Mouse (Mus musculus): ENCODE measurements around the gene Col4a3. TPM values are rescaled to one million over a fixed set of nuclear protein-coding genes. Genes with fewer than 3 reads are reported as not detected.

Col4a3 gene
- not detected in 2 replicates for total RNA-seq (2017)

DNA sequence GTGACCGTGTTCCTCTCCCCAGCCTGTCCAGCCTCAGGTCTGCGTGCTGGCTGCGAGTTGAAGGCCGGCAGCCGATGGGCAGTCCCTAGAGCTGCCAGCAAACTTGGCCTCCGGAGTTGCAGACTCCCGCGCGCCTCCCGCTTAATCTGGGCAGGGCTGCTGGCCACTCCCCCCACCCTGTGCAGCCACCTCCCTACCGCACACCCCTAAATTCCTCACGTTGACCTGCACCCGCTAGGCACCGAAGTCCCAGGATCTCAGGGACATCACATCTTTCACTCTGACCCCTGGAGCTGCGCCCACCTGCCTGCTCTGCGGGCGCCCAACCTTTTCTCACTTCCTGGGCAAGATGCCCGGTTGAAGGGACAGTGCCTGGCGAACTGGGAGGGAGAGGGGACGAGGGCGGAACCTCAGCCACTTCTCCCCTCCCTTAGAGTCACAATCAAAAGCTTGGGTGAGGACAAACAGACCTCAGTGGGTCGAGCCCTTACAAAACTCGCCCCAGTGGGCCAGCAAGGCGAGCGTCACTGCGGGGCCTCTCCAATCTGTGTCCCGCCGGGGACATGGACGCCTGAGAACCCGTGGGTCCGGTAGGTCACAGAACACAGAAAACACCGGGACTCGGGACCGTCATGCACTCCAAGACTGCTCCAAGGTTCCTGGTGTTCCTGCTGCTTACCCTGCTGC is at the start of gene Col4a3, which contains the start of gene Col4a4:
Col4a3 (plus strand) TSS at position 209 of the 687 bp plus-strand sequence.
Col4a4 (minus strand) TSS at position 137 of the 687 bp plus-strand sequence.
- peak; percentile 46 to 48 for ATAC-seq (replicated peaks in 1 of 2; ENCODE audit: insufficient read depth in 1 of 2, low FRiP score in 2 of 2, low TSS enrichment in 1 of 2, low read depth in 1 of 2, poor library complexity in 2 of 2, severe bottlenecking in 2 of 2)

DNA sequence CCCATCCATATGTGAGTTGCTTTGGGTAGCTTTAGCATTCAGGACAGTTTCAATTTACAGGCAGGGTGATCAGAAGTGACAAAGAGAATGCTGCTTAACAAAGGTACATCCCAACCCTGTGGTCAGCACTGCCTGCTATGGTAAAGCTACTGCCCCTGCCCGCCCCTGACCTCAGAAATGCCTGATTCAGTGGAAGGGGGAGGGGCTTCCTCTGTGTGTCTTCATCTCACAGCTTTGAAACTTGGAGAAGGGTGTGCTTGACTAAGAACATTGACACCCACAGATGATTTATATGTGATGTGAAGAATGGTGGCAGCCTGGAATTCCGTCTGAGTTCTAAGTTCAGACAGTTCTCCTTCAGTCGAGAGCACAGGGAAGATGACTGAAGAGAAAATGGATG is 48.9 kb upstream of the Col4a3 start:
- no peak for ATAC-seq (replicated peaks in 1 of 2; ENCODE audit: insufficient read depth in 1 of 2, low FRiP score in 2 of 2, low TSS enrichment in 1 of 2, low read depth in 1 of 2, poor library complexity in 2 of 2, severe bottlenecking in 2 of 2)

DNA sequence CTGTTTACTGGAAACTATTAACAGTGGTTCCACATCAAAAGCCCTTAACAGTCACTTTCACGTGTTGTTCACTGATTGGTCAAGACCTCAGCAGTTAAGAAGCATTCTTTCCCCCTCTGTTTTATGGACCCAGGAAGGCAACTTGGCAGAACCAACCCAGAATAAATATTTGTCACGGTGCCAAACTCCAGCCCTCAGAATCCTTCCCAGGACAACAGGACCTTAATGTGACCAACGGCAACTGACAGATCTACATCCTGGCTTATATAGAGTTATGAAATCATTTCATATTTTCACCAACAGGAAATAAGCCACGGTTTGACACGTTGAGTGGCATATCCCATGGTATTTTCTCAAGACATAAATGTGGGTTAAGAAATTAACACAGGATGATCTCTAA is 46.7 kb upstream of the Col4a3 start:
- ATAC-seq (replicated peaks in 1 of 2; ENCODE audit: insufficient read depth in 1 of 2, low FRiP score in 2 of 2, low TSS enrichment in 1 of 2, low read depth in 1 of 2, poor library complexity in 2 of 2, severe bottlenecking in 2 of 2): no peak

GRCm38 (mm10) chr1:82543934-82544333 is 42.8 kb upstream of the Col4a3 start:
- no peak for ATAC-seq (replicated peaks in 1 of 2; ENCODE audit: insufficient read depth in 1 of 2, low FRiP score in 2 of 2, low TSS enrichment in 1 of 2, low read depth in 1 of 2, poor library complexity in 2 of 2, severe bottlenecking in 2 of 2)

DNA sequence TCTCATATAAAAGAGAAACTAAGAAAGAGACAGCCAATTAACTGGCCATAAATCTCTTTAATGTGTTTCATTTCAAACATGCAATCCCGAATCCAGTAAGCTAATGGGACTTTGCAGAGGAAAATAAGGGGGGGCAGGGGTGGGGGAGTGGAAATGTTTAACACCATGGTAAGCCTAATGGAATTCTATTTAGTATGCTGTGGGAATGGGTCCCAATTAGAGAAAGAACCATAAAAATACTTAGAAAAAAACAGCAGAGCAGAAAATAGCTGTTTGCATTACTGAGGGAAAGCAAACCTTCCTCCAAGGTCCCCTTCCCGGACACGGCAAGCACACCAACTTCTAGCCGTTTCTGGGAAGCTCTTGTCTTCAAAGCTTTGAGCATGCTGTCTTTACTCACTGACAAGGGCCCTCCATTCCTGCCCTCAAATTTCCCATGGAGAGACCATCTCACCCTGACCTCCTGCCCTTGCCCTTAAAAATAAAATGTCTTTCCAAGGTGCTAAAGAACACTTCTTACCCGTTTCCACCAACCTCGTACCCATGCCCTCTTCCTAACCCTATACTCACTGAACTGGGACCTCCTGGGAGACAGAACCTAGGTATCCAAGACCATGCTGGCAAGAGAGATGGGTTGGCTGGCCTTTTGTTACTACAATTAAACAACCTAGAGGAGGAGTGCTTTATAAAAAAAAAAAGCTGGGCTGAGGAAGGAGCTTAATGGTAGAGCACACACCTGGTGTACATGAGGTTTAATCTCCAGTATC is 42.1 kb upstream of the Col4a3 start:
- no peak for ATAC-seq (replicated peaks in 1 of 2; ENCODE audit: insufficient read depth in 1 of 2, low FRiP score in 2 of 2, low TSS enrichment in 1 of 2, low read depth in 1 of 2, poor library complexity in 2 of 2, severe bottlenecking in 2 of 2)

- no peak for ATAC-seq (replicated peaks in 1 of 2; ENCODE audit: insufficient read depth in 1 of 2, low FRiP score in 2 of 2, low TSS enrichment in 1 of 2, low read depth in 1 of 2, poor library complexity in 2 of 2, severe bottlenecking in 2 of 2)
Measured at GRCm38 (mm10) chr1:82545199-82545960, 41.3 kb upstream of the Col4a3 start.

- ATAC-seq (replicated peaks in 1 of 2; ENCODE audit: insufficient read depth in 1 of 2, low FRiP score in 2 of 2, low TSS enrichment in 1 of 2, low read depth in 1 of 2, poor library complexity in 2 of 2, severe bottlenecking in 2 of 2): peak in 1 of 2 experiments; percentile 32; a peak in 1 of 4 replicates
Measured at GRCm38 (mm10) chr1:82554443-82554850, 32.3 kb upstream of the Col4a3 start.

DNA sequence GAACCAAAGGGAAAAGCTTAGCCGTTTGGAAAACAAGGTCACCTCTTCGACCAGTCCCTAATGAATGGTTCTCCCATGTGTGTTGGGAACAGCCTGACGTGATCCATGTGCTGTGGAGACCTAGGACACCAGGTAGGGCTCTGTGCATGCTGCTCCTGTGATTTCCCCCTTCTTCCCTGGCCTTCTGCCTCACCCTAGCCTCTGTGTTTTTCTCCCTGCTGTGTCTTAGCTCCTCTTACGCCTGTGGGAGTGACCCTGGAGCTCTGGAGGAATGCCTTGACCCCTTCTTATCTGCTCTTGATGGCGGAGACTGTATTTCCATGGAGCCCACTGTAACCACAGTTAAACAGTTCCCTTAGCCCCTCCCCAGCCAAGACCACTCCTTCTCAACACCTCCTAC is 31.8 kb upstream of the Col4a3 start:
- ATAC-seq (replicated peaks in 1 of 2; ENCODE audit: insufficient read depth in 1 of 2, low FRiP score in 2 of 2, low TSS enrichment in 1 of 2, low read depth in 1 of 2, poor library complexity in 2 of 2, severe bottlenecking in 2 of 2): no peak

- ATAC-seq (replicated peaks in 1 of 2; ENCODE audit: insufficient read depth in 1 of 2, low FRiP score in 2 of 2, low TSS enrichment in 1 of 2, low read depth in 1 of 2, poor library complexity in 2 of 2, severe bottlenecking in 2 of 2): no peak
Measured at GRCm38 (mm10) chr1:82560223-82560622, 26.5 kb upstream of the Col4a3 start.

DNA sequence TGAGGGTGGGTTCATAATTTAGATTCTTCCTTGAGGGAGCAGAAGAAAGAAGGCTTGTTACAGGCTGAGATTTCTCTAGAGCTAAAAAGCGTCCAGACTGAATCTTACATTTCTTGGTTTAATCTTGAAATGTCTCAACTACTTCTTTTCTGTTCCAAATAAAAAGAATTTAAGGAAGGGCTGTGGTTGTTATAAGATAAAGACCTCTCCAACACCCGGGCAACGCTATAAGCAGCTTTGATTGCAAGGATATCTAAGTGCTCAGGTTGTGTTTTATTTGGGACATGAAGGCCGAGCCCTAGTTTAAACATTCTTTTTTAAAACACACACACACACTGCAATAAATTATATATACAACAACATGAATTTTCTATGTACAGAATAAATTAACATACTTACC is 17.3 kb upstream of the Col4a3 start:
- no peak for ATAC-seq (replicated peaks in 1 of 2; ENCODE audit: insufficient read depth in 1 of 2, low FRiP score in 2 of 2, low TSS enrichment in 1 of 2, low read depth in 1 of 2, poor library complexity in 2 of 2, severe bottlenecking in 2 of 2)

GRCm38 (mm10) chr1:82571758-82572157 is 15.0 kb upstream of the Col4a3 start:
- ATAC-seq (replicated peaks in 1 of 2; ENCODE audit: insufficient read depth in 1 of 2, low FRiP score in 2 of 2, low TSS enrichment in 1 of 2, low read depth in 1 of 2, poor library complexity in 2 of 2, severe bottlenecking in 2 of 2): 0 out of 4 replicates have a peak, but pooled peaks of 1 of the 2 experiments have one; percentile 32

DNA sequence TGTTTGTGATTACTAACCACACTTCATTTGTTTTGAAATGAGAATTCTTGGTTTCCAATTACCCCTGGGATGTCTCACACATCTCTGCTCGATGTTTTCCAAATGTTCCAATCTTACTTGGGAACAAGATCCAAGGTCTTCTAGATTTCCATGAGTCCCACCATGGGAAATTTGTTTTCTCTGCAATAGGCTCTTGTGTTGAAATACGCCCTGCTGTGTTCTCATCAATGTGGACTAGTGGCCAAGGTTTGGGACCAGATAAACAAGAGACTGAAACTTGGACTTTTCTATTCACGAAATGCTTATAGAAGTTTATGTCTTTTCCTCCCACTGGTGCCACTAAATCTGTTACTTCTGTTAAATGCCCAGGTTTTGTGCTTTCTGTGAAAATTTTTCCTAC is 11.0 kb upstream of the Col4a3 start:
- ATAC-seq (replicated peaks in 1 of 2; ENCODE audit: insufficient read depth in 1 of 2, low FRiP score in 2 of 2, low TSS enrichment in 1 of 2, low read depth in 1 of 2, poor library complexity in 2 of 2, severe bottlenecking in 2 of 2): no peak

DNA sequence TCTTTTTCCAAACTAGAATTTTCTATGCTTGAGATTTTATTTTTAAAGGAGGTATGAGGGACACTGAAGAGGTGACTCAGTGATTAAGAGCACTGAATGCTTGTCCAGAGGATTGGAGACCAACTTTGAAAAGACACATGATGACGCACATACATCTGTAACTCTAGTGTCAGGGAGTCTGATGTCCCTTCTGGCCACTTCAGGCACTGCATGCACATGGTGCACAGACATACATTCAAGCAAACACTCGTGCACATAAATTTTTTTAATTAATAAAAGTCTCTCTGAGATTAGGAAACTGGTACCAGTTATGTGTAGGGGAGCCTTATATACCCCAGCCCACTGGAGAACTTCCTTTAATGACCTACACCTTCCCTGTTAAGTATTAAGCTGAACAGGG is 10.5 kb upstream of the Col4a3 start:
- ATAC-seq (replicated peaks in 1 of 2; ENCODE audit: insufficient read depth in 1 of 2, low FRiP score in 2 of 2, low TSS enrichment in 1 of 2, low read depth in 1 of 2, poor library complexity in 2 of 2, severe bottlenecking in 2 of 2): no peak

GRCm38 (mm10) chr1:82577339-82577738 is 9.4 kb upstream of the Col4a3 start:
- no peak for ATAC-seq (replicated peaks in 1 of 2; ENCODE audit: insufficient read depth in 1 of 2, low FRiP score in 2 of 2, low TSS enrichment in 1 of 2, low read depth in 1 of 2, poor library complexity in 2 of 2, severe bottlenecking in 2 of 2)

DNA sequence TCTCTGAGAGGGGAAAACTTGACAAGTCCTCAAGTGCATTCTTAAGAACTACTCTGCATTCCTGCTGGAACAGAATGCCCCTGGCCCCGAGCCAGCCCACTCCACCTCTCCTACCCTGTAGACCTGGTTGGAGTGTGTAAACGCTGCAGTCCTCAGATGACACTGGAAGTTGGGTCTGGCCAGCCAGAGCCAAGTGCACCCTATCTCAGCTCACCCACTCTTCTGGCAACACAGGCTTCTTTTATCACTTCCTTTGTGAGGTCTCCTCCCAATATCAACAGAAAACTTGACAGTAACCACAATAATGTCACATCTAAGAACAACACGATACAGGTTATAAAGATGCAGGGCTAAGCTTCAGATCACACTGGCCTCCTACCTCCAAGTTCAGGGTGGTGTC is 8.8 kb upstream of the Col4a3 start:
- no peak for ATAC-seq (replicated peaks in 1 of 2; ENCODE audit: insufficient read depth in 1 of 2, low FRiP score in 2 of 2, low TSS enrichment in 1 of 2, low read depth in 1 of 2, poor library complexity in 2 of 2, severe bottlenecking in 2 of 2)

GRCm38 (mm10) chr1:82578320-82578719 is 8.4 kb upstream of the Col4a3 start:
- no peak for ATAC-seq (replicated peaks in 1 of 2; ENCODE audit: insufficient read depth in 1 of 2, low FRiP score in 2 of 2, low TSS enrichment in 1 of 2, low read depth in 1 of 2, poor library complexity in 2 of 2, severe bottlenecking in 2 of 2)

GRCm38 (mm10) chr1:82585981-82586380 is 740 bp upstream of the Col4a3 start:
- no peak for ATAC-seq (replicated peaks in 1 of 2; ENCODE audit: insufficient read depth in 1 of 2, low FRiP score in 2 of 2, low TSS enrichment in 1 of 2, low read depth in 1 of 2, poor library complexity in 2 of 2, severe bottlenecking in 2 of 2)

- no peak for ATAC-seq (replicated peaks in 1 of 2; ENCODE audit: insufficient read depth in 1 of 2, low FRiP score in 2 of 2, low TSS enrichment in 1 of 2, low read depth in 1 of 2, poor library complexity in 2 of 2, severe bottlenecking in 2 of 2)
Measured at GRCm38 (mm10) chr1:82590266-82590665, 3.5 kb downstream of the Col4a3 start.
